Mouse (Mus musculus) liver, adult 2 months (tissue): ENCODE measurements around the gene Pml. TPM values are rescaled to one million over a fixed set of nuclear protein-coding genes. Genes with fewer than 3 reads are reported as not detected.

Experiments
- DNase-seq: peaks from one replicate; pipeline ENCODE4 v3.0.0-alpha.2; 2011; ENCODE audit warnings: low read depth, low spot score; ENCODE audit errors: extremely low read depth
- H3K27ac ChIP-seq: fragments of 200-500 bp; replicated peaks from 2 replicates; pipeline ENCODE4 v1.5.1; 2012; ENCODE audit warnings: low read depth, mild to moderate bottlenecking, control low read depth, inconsistent platforms, low read length; ENCODE audit not compliant: insufficient read depth
- H3K27me3 ChIP-seq: fragments of 200-500 bp; 2 replicates; pipeline ENCODE4 v1.6.1; 2012; ENCODE audit warnings: mild to moderate bottlenecking, moderate library complexity, low read length, inconsistent platforms; ENCODE audit not compliant: control insufficient read depth, insufficient read depth
- H3K36me3 ChIP-seq: fragments of 200-500 bp; 2 replicates; pipeline ENCODE4 v1.6.1; 2012; ENCODE audit warnings: low read length, inconsistent platforms; ENCODE audit not compliant: control insufficient read depth, insufficient read depth
- H3K4me1 ChIP-seq: fragments of 200-500 bp; 2 replicates; pipeline ENCODE4 v1.6.1; 2011; ENCODE audit warnings: low read length; ENCODE audit not compliant: control insufficient read depth, insufficient read depth
- H3K4me3 ChIP-seq: fragments of 200-500 bp; 2 replicates; pipeline ENCODE4 v1.5.1; 2011; ENCODE audit warnings: low read depth, mild to moderate bottlenecking, control low read depth, low read length, moderate library complexity; ENCODE audit not compliant: insufficient read depth
- H3K79me2 ChIP-seq: fragments of 200-500 bp; 2 replicates; pipeline ENCODE4 v1.6.1; 2012; ENCODE audit warnings: inconsistent platforms, mild to moderate bottlenecking, low read length, moderate library complexity; ENCODE audit not compliant: control insufficient read depth, insufficient read depth
- H3K9ac ChIP-seq: fragments of 200-500 bp; 2 replicates; pipeline ENCODE4 v1.6.1; 2012; ENCODE audit warnings: low read depth, mild to moderate bottlenecking, control low read depth, inconsistent platforms, low read length
- CTCF ChIP-seq: fragments of 200-500 bp; IDR thresholded peaks from 2 replicates; pipeline ENCODE4 v1.5.1; 2011; ENCODE audit warnings: low read depth, low read length, control low read depth
- POLR2A ChIP-seq: fragments of 200-500 bp; IDR thresholded peaks from 2 replicates; pipeline ENCODE4 v1.6.1; 2011; ENCODE audit warnings: low read length, control low read depth; ENCODE audit not compliant: insufficient read depth; ENCODE audit errors: extremely low read depth
- WGBS: fragments of 180-500 bp; shearing (Covaris S2); methylation state at CpG from one replicate; pipeline ENCODE4 v1.1.7; 2018; 5-methylcytosine and 5-hydroxymethylcytosine counted together
- polyA plus RNA-seq: library from polyadenylated mRNA; depleted of rRNA; stranded (reverse); fragments of >200 nt; gene quantifications from 2 replicates; pipeline ENCODE4 v1.2.3, GENCODE M21; 2012
- total RNA-seq: library from RNA; depleted of rRNA; stranded (reverse); fragments of >200 nt; gene quantifications from 2 replicates; pipeline ENCODE4 v1.2.3, GENCODE M21; 2014

Pml gene
- total and polyA plus RNA-seq, 2 experiments, result 7.4 to 15.2 TPM

DNA sequence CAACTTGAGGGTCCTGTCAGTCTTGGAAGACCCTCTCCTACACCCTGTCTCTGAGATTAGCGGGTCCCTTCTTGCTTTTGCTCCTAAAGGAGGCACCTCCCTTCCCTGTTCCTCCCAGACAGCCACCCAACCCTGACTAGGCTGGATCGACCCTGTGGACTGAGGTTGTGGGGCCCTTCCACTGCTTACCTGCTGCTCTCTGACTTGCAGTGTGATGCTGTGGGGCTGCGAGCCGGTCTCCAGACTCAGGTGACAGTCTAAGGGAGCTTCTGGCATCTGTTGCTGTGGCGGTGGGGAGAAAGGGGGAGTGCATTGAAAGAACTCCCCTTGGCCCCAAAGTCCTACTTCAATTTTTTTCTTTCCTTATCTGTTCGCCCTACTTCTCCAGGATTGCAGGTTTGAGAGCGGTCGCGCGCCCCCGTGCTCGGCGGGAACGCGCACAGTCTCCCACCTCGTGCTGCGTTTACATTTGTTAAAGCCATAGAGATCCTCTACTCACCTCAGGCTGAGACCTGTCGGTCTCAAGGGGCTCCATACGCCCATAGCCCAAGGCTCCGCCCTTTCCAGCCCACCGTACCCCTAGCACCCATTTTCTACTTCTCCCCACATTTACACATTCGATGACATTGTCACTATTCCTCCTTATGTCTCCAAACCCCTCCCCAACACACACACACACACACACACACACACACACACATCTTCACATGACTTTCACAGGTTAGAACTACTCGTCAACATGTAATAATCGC lies 48.3 kb downstream of the Pml start:
- Histone ChIP-seq H3K27ac (no peak overlapping the region), H3K36me3 (no peaks in the 10 kb centered on the region), H3K9ac (no peak overlapping the region), H3K4me3 (no peak overlapping the region), H3K27me3 (peaks cover 33% of the 10 kb centered on the region; the same call in 1 of the 2 replicates), H3K79me2 (no peaks in the 10 kb centered on the region), H3K4me1 (no peaks in the 10 kb centered on the region)
- TF ChIP-seq CTCF (no peak), POLR2A (no peak)
- no peak for DNase-seq
- 4% methylated on average over 24 of the region's 24 CpGs for WGBS

GRCm38 (mm10) chr9:58200270-58201090 lies 49.1 kb downstream of the Pml start:
- Histone ChIP-seq H3K79me2 (no peaks in the 10 kb centered on the region), H3K4me3 (no peak overlapping the region), H3K36me3 (no peaks in the 10 kb centered on the region), H3K9ac (no peak overlapping the region), H3K27ac (no peak overlapping the region), H3K4me1 (no peaks in the 10 kb centered on the region), H3K27me3 (peaks cover 34% of the 10 kb centered on the region)
- WGBS, result 11% methylated on average over 11 of the region's 11 CpGs
- no peak for TF ChIP-seq POLR2A
- no peak for DNase-seq

DNA sequence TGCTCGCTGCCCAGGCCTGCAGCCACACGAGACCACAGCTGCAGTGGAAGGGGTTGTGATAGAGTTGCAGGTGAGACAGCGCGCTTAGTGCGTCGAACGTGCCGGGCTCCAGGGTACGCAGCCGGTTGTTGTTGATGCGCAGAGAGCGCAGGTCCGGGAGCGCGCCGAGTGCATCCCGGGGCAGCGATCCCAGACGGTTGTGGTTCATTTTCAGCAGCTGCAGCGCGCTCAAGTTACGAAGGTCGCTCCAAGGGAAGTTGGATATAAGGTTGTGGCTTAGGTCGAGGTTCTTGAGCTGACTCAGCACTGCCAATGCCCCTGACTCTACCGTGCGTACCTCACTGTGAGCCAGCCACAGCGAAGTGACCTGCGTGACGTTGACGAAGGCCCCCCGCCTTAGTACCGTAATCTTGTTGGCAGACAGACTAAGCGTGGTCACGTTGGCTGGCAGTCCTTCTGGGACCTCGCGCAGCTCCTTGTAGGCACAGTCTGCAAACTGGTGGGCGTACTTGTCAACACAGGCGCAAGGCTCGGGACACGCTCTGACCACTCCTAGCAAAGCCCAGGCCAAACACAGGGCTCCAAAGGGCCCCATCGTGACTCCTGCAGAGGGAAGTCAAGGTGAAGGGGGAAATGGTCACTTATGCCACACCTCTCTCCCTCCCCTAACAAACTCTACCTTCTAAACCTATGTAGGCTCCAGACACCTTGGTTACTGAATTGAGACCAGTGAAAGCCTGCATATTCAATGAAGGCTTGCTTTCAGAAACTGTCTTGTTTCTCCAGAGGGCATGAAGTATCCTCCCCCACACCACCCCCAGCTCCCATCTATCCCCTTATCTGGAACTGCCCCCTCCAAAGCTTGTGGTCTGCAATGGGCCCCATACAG lies 50.0 kb downstream of the Pml start:
- TF ChIP-seq POLR2A (no peak), CTCF (no peak)
- Histone ChIP-seq H3K27ac (no peak overlapping the region), H3K4me3 (no peak overlapping the region), H3K27me3 (peaks cover 39% of the 10 kb centered on the region), H3K36me3 (no peaks in the 10 kb centered on the region), H3K79me2 (no peaks in the 10 kb centered on the region), H3K4me1 (no peaks in the 10 kb centered on the region), H3K9ac (no peak overlapping the region)
- WGBS, result 3% methylated on average over 41 of the region's 41 CpGs
- no peak for DNase-seq

DNA sequence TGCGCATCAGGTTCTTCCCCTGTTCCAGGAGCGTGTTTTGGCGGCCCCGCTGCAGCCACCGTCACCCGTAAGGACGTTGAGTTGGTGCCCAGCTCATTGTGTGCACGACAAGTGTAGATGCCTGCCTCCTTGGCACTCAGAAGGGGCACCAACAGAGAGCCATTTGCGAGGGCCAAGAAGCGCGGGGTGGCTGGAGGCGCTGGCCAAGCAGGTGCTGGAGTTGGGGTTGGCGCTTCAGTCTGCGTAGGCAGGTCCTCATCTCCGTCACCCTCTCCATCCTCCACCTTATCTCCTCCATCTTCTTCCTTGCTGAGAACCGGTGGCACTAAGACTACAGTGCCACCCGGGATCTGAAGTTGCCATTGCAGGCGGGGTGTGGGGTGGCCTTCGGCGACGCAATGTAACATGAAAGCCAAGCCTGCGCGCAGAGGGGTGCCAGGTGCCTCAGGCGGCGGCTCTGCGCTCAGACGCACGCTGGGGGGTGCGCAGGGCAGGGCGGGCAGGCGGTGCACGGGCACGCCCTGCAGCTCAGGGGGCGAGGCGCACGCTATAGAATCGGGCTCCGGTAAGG lies 50.7 kb downstream of the Pml start:
- H3K36me3 ChIP-seq, result no peaks in the 10 kb centered on the region
- 3% methylated on average over 38 of the region's 38 CpGs for WGBS
- H3K27ac ChIP-seq, result no peak overlapping the region
- no peak for TF ChIP-seq POLR2A
- TF ChIP-seq CTCF, result no peak
- peaks cover 39% of the 10 kb centered on the region for H3K27me3 ChIP-seq
- H3K79me2 ChIP-seq, result no peaks in the 10 kb centered on the region
- H3K9ac ChIP-seq, result no peak overlapping the region
- no peak for DNase-seq
- H3K4me1 ChIP-seq, result no peaks in the 10 kb centered on the region
- H3K4me3 ChIP-seq, result no peak overlapping the region
